Mouse (Mus musculus) heart, embryonic 14.5 days (tissue): ENCODE measurements around the gene Baz2b. TPM values are rescaled to one million over a fixed set of nuclear protein-coding genes. Genes with fewer than 3 reads are reported as not detected.

Experiments used
- ATAC-seq: fragments of 200-750 bp; cut with Nextera tagmentation; 2 replicates; pipeline ENCODE4 v1.8.0; 2017; ENCODE audit warnings: low read depth, moderate TSS enrichment; ENCODE audit not compliant: insufficient number of reproducible peaks, insufficient read depth, low FRiP score
- H3K27ac ChIP-seq, 2 experiments: fragments of 200-500 bp in 1 of 2; fragments of 300-500 bp in 1 of 2; sonication (generic) in 1 of 2; replicated peaks in 1 of 2; 2 replicates each; pipeline ENCODE4 v1.5.1; 2012 to 2014; ENCODE audit warnings: low read depth in 2 of 2, low read length in 2 of 2, control low read depth in 1 of 2, mild to moderate bottlenecking in 1 of 2, mixed read lengths in 1 of 2; ENCODE audit not compliant: control insufficient read depth in 1 of 2, insufficient read depth in 1 of 2
- H3K27me3 ChIP-seq: fragments of 300-500 bp; sonication (generic); 2 replicates; pipeline ENCODE4 v1.6.1; 2014; ENCODE audit warnings: mild to moderate bottlenecking, low read length, control low read depth; ENCODE audit not compliant: control insufficient read depth, insufficient read depth
- H3K36me3 ChIP-seq: fragments of 300-500 bp; sonication (generic); 2 replicates; pipeline ENCODE4 v1.6.1; 2014; ENCODE audit warnings: mild to moderate bottlenecking, control low read depth, low read length, mixed read lengths; ENCODE audit not compliant: control insufficient read depth, insufficient read depth
- H3K4me1 ChIP-seq, 2 experiments: fragments of 200-500 bp in 1 of 2; fragments of 300-500 bp in 1 of 2; sonication (generic) in 1 of 2; 2 replicates each; pipeline ENCODE4 v1.6.1; 2012 to 2014; ENCODE audit warnings: low read length in 2 of 2, control low read depth in 1 of 2, mixed read lengths in 1 of 2; ENCODE audit not compliant: control insufficient read depth in 2 of 2, insufficient read depth in 2 of 2
- H3K4me2 ChIP-seq: fragments of 300-500 bp; sonication (generic); 2 replicates; pipeline ENCODE4 v1.6.1; 2014; ENCODE audit warnings: mild to moderate bottlenecking, low read length
- H3K4me3 ChIP-seq, 2 experiments: fragments of 200-500 bp in 1 of 2; fragments of 300-500 bp in 1 of 2; sonication (generic) in 1 of 2; 2 replicates each; pipeline ENCODE4 v1.5.1; 2012 to 2014; ENCODE audit warnings: low read length in 2 of 2, mild to moderate bottlenecking in 2 of 2, control low read depth in 1 of 2, low read depth in 1 of 2, moderate library complexity in 1 of 2; ENCODE audit not compliant: control insufficient read depth in 1 of 2, insufficient read depth in 1 of 2
- H3K9ac ChIP-seq: fragments of 300-500 bp; sonication (generic); 2 replicates; pipeline ENCODE4 v1.6.1; 2014; ENCODE audit warnings: mild to moderate bottlenecking, low read length
- H3K9me3 ChIP-seq: fragments of 300-500 bp; sonication (generic); 2 replicates; pipeline ENCODE4 v1.6.1; 2016; ENCODE audit warnings: low read length, control low read depth; ENCODE audit not compliant: control insufficient read depth
- WGBS: fragments of 180-500 bp; shearing (Covaris S2); extraction: QIAGEN DNeasy Blood & Tissue Kit; methylation state at CpG from one replicate; pipeline ENCODE4 v1.1.7; 2014; 5-methylcytosine and 5-hydroxymethylcytosine counted together
- polyA plus RNA-seq: library from polyadenylated mRNA; unstranded; fragments of >200 nt; fragmentation: Nextera tagmentation; extraction: Ambion mirVana; gene quantifications from 2 replicates; pipeline ENCODE4 v1.2.1, GENCODE M21; 2014

Gene Baz2b
- polyA plus RNA-seq, 1 experiment from 2014 or later: 54.5 TPM

- no peak overlapping the region for H3K27ac ChIP-seq
These were observed 233.0 kb downstream of the Baz2b start for GRCm38 (mm10) chr2:59976680-59977079.

GRCm38 (mm10) chr2:59975772-59976171, 233.9 kb downstream of the Baz2b start:
- 88% methylated on average over 6 of the region's 6 CpGs for WGBS
- Histone ChIP-seq H3K4me3 (no peak overlapping the region), H3K9me3 (no peaks in the 10 kb centered on the region)

More at GRCm38 (mm10) chr2:59976680-59977079, 233.0 kb downstream of the Baz2b start:
- Histone ChIP-seq H3K4me1 (peaks cover 14 to 39% of the 10 kb centered on the region in 2 experiments), H3K27me3 (no peaks in the 10 kb centered on the region), H3K4me2 (no peak overlapping the region), H3K9ac (no peak overlapping the region), H3K4me3 (no peak overlapping the region), H3K9me3 (no peaks in the 10 kb centered on the region), H3K36me3 (peaks cover 15% of the 10 kb centered on the region)
- ATAC-seq: no peak
- 70% methylated on average over 5 of the region's 5 CpGs for WGBS

GRCm38 (mm10) chr2:59973962-59974361, 235.7 kb downstream of the Baz2b start:
- H3K27me3 ChIP-seq: no peaks in the 10 kb centered on the region
- 91% methylated on average over 5 of the region's 5 CpGs for WGBS
- peaks cover 22% of the 10 kb centered on the region for H3K36me3 ChIP-seq
- no peak overlapping the region for H3K4me2 ChIP-seq
- no peak overlapping the region for H3K27ac ChIP-seq
- peaks cover 15 to 32% of the 10 kb centered on the region in 2 experiments for H3K4me1 ChIP-seq
- H3K9me3 ChIP-seq: no peaks in the 10 kb centered on the region
- no peak for ATAC-seq
- H3K4me3 ChIP-seq: no peak overlapping the region
- H3K9ac ChIP-seq: no peak overlapping the region

More at GRCm38 (mm10) chr2:59975772-59976171, 233.9 kb downstream of the Baz2b start:
- H3K9ac ChIP-seq: no peak overlapping the region
- no peak overlapping the region for H3K27ac ChIP-seq
- peaks cover 17% of the 10 kb centered on the region for H3K36me3 ChIP-seq
- H3K4me1 ChIP-seq: peaks cover 14 to 39% of the 10 kb centered on the region in 2 experiments
- H3K4me2 ChIP-seq: no peak overlapping the region
- no peaks in the 10 kb centered on the region for H3K27me3 ChIP-seq
- no peak for ATAC-seq

- Histone ChIP-seq H3K4me1 (peaks cover 14 to 32% of the 10 kb centered on the region in 2 experiments), H3K27ac (peak overlapping the region; percentile 30 to 71), H3K9ac (no peak overlapping the region), H3K4me2 (peak overlapping the region; percentile 48), H3K9me3 (no peaks in the 10 kb centered on the region), H3K36me3 (peaks cover 30% of the 10 kb centered on the region), H3K4me3 (no peak overlapping the region), H3K27me3 (no peaks in the 10 kb centered on the region)
- WGBS: 20% methylated on average over 4 of the region's 4 CpGs
- no peak for ATAC-seq
These were observed 236.5 kb downstream of the Baz2b start for GRCm38 (mm10) chr2:59973104-59973641.

- H3K4me1 ChIP-seq: peaks cover 12 to 22% of the 10 kb centered on the region in 2 experiments
- ATAC-seq: no peak
- WGBS: 74% methylated on average over 9 of the region's 9 CpGs
- no peaks in the 10 kb centered on the region for H3K9me3 ChIP-seq
- H3K4me3 ChIP-seq: no peak overlapping the region
- H3K9ac ChIP-seq: no peak overlapping the region
- no peak overlapping the region for H3K4me2 ChIP-seq
- H3K27me3 ChIP-seq: no peaks in the 10 kb centered on the region
- H3K36me3 ChIP-seq: peaks cover 38% of the 10 kb centered on the region
- no peak overlapping the region for H3K27ac ChIP-seq
These were observed 239.1 kb downstream of the Baz2b start for GRCm38 (mm10) chr2:59970511-59970910.

- no peak overlapping the region for H3K9ac ChIP-seq
- H3K36me3 ChIP-seq: peaks cover 38% of the 10 kb centered on the region
- no peaks in the 10 kb centered on the region for H3K9me3 ChIP-seq
- ATAC-seq: no peak
- H3K27ac ChIP-seq: no peak overlapping the region
- H3K4me1 ChIP-seq: peaks cover 11 to 27% of the 10 kb centered on the region in 2 experiments
- no peak overlapping the region for H3K4me2 ChIP-seq
- H3K27me3 ChIP-seq: no peaks in the 10 kb centered on the region
- WGBS: 76% methylated on average over 10 of the region's 10 CpGs
- no peak overlapping the region for H3K4me3 ChIP-seq
These were observed 240.5 kb downstream of the Baz2b start for GRCm38 (mm10) chr2:59969099-59969498.

- H3K9ac ChIP-seq: no peak overlapping the region
- WGBS: 78% methylated on average over 7 of the region's 7 CpGs
- no peak for ATAC-seq
- H3K4me2 ChIP-seq: no peak overlapping the region
- H3K36me3 ChIP-seq: peaks cover 38% of the 10 kb centered on the region
- no peaks in the 10 kb centered on the region for H3K9me3 ChIP-seq
- no peak overlapping the region for H3K27ac ChIP-seq
- peaks cover 10 to 22% of the 10 kb centered on the region in 2 experiments for H3K4me1 ChIP-seq
- H3K4me3 ChIP-seq: no peak overlapping the region
- H3K27me3 ChIP-seq: no peaks in the 10 kb centered on the region
These were observed 241.0 kb downstream of the Baz2b start for GRCm38 (mm10) chr2:59968593-59968992.

- Histone ChIP-seq H3K9me3 (no peaks in the 10 kb centered on the region), H3K27ac (no peak overlapping the region), H3K4me2 (no peak overlapping the region), H3K9ac (no peak overlapping the region), H3K4me1 (peaks cover 11 to 16% of the 10 kb centered on the region in 2 experiments), H3K36me3 (peaks cover 48% of the 10 kb centered on the region), H3K27me3 (no peaks in the 10 kb centered on the region), H3K4me3 (no peak overlapping the region)
- ATAC-seq: no peak
- WGBS: 90% methylated on average over 6 of the region's 6 CpGs
These were observed 243.2 kb downstream of the Baz2b start for GRCm38 (mm10) chr2:59966454-59966853.
